Mouse (Mus musculus): ENCODE results near the gene Kif5a.

Kif5a gene

GRCm38 (mm10) chr10:127266112-127267091, 3.3 kb upstream of the Kif5a start, which contains the start of gene Dctn2:
Gene Dctn2 (plus strand): TSS chr10:127266368.
- DNase-seq (ENCODE audit: low read depth, low spot score), result peak; percentile 97

DNA sequence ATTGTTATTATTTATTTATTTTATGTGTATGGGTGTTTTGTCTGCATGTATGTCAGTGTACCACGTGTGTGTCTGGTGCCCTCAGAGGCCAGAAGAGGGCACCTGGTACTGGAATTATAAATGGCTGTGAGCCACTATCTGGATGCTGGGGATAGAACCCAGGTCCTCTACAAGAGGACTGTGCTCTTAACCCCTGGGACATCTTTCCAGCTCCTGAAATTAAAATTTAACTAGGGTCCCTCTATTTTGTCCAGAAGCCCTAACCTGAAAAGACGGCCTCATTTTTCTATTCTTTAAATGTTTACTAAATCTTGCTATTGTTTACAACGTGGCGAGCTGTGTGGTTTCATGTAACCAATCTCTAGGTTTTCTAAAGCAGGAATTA, 2.6 kb upstream of the Kif5a start:
- DNase-seq (ENCODE audit: low read depth, low spot score), result no peak

DNA sequence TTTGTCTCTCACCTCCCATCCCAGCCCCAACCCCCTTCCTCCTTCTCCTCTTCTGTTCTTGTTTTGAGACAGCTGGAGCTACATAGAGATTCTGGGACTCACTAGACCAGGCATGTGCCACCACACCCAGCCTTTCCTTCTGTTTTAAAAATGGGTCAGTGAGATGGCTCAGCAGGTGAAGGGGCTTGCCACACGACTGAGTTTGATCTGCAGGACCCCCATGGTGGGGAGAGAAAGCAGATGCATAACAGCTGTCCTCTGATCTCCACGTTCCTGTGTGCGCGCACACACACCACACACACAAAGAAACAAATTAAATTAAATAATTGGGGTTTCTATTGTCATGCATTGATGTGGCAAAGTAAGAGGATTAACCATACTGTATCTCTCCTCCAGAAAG, 1.8 kb upstream of the Kif5a start:
- no peak for DNase-seq (ENCODE audit: low read depth, low spot score)

GRCm38 (mm10) chr10:127264336-127264735, 1.2 kb upstream of the Kif5a start:
- DNase-seq (ENCODE audit: low read depth, low spot score), result no peak

- no peak for DNase-seq (ENCODE audit: low read depth, low spot score)
These were observed 483 bp upstream of the Kif5a start for GRCm38 (mm10) chr10:127263631-127264030.

DNA sequence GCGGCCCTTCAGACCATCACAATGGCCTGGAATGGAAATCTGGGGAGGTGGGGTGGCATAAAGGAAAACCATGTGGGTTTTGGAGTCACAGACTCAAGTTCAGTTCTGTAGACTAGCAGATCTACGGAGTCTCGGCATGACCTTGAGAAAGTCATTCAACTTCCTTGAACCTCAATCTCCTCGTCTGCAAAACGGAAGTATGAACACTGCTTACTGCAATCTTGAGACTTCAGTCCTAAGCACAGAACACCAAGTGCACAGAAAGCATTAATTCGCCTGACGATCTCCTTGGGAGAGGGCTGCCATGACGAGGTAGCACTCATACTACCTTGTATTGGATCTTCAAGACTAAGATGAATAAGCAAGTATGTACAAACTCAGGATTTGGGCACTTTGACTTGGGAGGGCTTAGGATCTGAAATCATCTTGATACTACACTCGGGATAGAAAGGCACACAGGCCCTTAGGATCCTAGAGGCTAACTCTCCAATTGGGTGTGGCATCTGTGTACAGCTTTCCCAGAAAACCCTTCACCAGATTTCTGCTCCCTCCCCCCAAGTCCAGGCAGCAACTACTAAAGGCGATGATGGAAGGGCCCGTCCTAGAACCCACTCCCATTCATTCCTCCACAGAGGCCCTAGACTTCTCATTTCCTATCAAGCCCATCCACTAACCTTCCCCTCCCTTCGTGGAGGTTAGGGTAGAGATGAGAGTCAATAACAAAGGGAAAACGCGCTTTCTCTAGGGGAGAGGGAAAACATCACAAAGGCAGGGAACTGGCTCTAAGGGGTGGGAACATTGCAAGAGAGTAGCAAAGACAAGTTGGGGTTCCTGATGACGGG, 1.2 kb downstream of the Kif5a start:
- no peak for DNase-seq (ENCODE audit: low read depth, low spot score)

DNA sequence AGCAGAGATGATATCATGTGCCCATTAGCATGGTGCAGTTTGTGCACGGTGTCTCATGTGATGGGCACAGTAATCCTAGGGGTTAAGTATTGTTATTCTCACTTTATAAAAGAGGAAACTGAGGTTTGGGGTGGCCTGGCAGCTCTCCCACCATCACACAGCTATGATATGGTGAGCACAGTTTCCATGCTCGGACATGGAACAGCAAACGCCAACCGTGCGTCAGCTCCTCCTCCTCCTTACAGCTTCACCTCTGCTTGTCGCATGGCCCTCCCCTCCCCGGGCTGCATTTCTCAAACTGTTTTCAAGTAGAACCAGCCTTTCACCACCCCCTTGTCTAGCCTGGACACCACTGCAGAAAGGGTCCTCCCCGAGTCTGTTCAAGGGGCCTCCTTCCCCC, 4.7 kb downstream of the Kif5a start:
- no peak for DNase-seq (ENCODE audit: low read depth, low spot score)

DNA sequence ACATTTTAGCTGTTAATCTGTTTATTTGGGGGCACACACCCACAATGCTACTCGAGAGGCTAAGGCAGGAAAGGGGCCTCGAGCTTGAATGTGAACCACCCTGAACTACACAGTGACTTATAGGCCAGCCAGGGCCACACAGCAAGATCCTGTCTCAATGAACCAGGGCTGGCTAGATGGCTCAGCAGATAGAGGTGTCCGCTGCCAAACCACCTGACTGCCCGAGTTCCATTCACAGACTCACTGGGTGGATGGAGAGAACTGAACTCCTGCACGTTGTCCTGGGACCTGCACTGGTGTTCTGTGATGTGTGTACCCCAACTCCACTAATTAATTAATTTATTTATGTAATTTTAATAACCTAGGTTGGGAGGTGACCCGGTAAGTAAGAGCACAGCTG, 5.4 kb downstream of the Kif5a start:
- no peak for DNase-seq (ENCODE audit: low read depth, low spot score)

- no peak for DNase-seq (ENCODE audit: low read depth, low spot score)
These were observed 7.4 kb downstream of the Kif5a start for GRCm38 (mm10) chr10:127255625-127256345.

- DNase-seq (ENCODE audit: low read depth, low spot score), result no peak
These were observed 12.3 kb downstream of the Kif5a start for GRCm38 (mm10) chr10:127250810-127251209.

DNA sequence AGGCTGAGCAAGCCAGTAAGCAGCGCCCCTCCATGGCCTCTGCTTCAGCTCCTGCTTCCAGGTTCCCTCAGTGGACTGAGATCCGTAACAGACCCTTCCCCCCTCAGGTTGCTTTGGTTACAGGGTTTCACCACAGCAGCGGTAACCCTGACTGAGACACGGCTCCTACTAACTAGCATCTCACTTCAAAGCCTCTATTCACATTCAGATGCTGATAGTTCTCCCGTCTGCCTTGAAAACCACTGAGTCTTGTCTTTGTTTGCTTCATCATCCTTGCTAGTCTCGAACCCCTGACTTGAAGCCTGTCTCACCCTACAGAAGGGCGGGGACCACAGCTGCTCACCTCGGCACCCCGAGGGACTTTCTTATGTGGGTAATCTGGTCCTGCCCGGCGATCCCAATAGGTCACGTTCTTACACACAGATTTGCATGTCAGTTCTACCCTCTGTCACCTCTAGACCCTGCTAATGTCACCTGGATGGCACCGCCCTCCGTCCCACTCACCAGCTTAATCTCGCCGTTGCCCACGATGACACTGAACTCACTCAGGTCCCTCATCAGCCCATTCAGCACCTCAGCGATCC, 24.8 kb downstream of the Kif5a start:
- no peak for DNase-seq (ENCODE audit: low read depth, low spot score)

DNA sequence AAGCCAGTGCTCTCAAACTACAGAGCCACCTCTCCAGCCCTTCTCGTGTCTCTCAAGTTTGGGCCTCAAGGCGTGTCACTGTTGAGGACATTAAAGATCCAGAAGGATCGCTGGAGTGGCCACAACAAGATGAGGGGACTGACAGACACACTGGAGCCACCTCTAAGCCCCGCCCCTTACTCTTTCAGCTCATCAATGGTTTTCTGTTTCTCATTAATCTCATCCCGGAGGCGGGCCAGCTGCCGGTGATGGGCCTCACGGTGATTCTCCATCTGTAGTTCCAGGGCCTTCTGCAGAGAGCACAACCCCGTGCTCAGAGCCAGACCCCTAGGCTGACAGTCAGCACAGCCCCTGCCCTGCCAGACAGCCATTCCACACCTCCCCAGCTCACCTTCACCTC, 26.6 kb downstream of the Kif5a start:
- no peak for DNase-seq (ENCODE audit: low read depth, low spot score)

GRCm38 (mm10) chr10:127233141-127233540, 30.0 kb downstream of the Kif5a start:
- no peak for DNase-seq (ENCODE audit: low read depth, low spot score)

- DNase-seq (ENCODE audit: low read depth, low spot score), result no peak
These were observed 31.4 kb downstream of the Kif5a start for GRCm38 (mm10) chr10:127231741-127232140.

- no peak for DNase-seq (ENCODE audit: low read depth, low spot score)
These were observed 32.5 kb downstream of the Kif5a start for GRCm38 (mm10) chr10:127230693-127231092.

- peak; percentile 53 for DNase-seq (ENCODE audit: low read depth, low spot score)
These were observed 34.3 kb downstream of the Kif5a start for GRCm38 (mm10) chr10:127228897-127229296.

DNA sequence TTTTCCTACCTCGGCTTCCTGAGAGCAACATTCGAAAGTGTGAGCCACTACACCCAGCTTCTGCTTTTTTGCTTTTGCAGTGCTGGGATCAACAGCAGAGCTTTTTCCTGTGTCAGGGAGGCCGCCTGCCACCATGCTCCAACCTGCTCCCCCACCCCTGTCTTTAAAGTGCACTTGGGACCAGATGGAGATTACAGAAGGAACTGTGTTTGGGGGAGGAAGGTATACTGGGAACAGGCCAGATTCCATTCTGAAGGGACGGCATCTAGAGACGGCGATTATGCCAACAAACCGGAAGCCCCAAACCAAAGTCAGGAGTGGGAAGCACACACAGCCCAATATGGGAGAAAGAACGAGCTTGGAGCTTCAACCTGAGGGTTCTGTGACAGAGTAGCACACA, 36.0 kb downstream of the Kif5a start:
- DNase-seq (ENCODE audit: low read depth, low spot score), result no peak

- no peak for DNase-seq (ENCODE audit: low read depth, low spot score)
These were observed 36.7 kb downstream of the Kif5a start for GRCm38 (mm10) chr10:127226318-127226895.

DNA sequence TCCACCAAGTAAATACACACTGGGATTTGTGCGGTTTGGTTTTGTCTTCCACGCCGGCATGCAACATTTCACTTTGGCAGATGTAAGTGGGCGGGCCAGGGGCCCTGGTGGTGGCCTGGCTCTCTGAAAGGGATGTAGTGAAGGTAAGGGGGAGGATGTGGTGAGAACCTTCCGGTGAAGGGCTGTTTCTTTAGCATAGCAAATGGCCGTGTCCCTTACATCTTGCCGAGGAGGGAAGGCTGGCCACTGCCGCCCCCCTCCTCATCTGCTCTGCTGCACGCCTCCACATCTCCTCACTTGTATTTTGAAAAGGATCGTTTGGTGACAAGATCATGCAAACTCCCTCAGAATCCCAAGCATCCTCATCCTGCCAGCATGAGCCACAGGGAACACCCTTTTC, 37.4 kb downstream of the Kif5a start:
- DNase-seq (ENCODE audit: low read depth, low spot score), result no peak

DNA sequence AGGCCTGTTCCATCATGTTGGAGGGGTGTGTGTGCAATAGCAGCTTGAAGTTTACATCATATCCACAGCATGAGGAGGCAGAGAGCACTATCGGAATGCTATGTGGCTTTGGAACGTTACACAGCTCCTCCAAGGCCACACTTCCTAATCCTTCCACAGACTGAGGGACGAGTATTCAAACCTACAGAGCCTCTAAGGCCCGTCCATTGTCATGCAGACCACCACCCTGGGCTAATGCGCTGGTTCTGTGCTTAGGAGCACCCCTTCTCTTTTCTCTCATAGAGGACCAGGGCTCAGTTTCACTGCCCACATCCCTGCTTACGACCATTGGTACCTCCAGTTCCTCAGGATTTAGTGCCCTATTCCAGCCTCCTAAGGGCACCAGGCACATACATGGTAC, 37.9 kb downstream of the Kif5a start:
- no peak for DNase-seq (ENCODE audit: low read depth, low spot score)

- DNase-seq (ENCODE audit: low read depth, low spot score), result no peak
These were observed 44.8 kb downstream of the Kif5a start for GRCm38 (mm10) chr10:127218339-127218738.

Measured in skeletal muscle tissue, adult 2 months (tissue).